Mouse (Mus musculus) lung, postnatal 14 days (tissue): ENCODE measurements around the gene Atp6v1e1.
"Not testable (repeated sequence)": the region's sequence is repeated elsewhere in the genome, so short reads cannot be mapped to it uniquely, and the experiment has no call there.

Source experiments
- DNase-seq: peaks from one replicate; pipeline ENCODE4 v3.0.0; 2021

The Atp6v1e1 gene

DNA sequence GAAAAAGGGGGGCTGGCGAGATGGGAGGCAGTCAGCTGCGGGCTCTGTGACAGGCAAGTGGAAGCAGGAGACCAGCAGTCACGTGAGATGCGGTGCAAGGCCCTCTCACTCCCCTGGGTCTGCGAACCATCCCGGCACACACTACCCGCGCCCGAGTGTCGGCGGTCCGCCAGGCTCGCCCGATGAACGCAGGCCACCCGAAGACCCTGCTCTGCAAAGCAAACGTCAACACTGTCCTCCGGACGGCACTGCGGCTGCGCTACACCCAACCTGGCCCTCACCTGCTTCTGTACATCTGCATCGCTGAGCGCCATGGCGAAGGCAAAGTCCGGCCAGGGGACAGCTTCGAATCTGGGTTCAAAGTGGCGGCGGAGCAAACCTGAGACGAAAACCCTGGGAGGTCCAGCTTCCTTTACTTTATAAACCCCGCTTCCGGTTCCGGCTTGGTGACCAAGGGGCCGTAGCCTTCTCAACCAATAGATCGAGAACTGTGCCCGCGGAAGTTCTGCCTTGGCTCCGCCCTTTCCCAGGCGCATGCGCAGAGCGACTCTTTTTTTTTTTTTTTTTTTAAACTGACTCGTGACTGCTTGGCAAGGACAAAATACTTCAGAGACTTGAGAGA is at the start of gene Atp6v1e1:
TSS of gene Atp6v1e1 (minus strand) at position 487 of the 622 bp plus-strand sequence.
- DNase-seq = peak; percentile 91

DNA sequence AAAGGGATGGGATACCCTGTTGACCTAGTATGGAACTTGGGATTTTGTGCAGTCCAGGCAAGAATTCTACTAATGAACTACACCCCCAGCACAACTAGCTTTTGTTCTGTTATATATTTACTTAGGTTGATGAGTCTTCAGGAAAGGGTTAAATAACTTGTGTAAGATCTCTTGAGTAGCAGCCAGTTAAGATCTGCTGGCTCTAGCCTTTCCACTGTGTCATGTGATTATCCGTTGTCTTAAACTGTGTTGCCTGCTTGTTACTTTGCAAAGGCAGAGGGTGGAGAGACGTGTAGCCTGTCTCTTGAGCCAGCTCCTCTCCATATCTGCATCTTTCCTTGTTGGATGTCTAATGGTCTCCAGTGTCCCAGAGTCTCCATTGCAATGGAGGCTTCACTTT is 48.7 kb upstream of the Atp6v1e1 start:
- no peak for DNase-seq

DNA sequence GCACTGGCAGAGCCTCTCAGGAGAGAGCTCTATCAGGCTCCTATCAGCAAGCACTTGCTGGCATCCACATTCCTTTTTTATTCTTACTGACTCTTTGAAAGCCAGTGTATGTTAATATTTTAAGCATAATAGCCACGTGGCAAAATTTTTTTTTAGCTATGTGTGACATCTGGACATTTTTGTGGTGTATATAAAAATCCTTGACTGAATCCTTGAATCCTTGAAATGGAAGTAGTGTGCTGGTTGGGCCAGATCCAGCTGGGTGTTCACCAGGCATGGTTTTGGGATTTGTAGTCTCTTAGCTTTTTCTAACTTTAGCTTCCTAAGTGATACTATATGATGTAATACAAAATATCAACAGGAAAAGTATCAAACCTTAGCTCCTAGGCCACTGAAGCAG is 46.2 kb upstream of the Atp6v1e1 start:
- DNase-seq = no peak

DNA sequence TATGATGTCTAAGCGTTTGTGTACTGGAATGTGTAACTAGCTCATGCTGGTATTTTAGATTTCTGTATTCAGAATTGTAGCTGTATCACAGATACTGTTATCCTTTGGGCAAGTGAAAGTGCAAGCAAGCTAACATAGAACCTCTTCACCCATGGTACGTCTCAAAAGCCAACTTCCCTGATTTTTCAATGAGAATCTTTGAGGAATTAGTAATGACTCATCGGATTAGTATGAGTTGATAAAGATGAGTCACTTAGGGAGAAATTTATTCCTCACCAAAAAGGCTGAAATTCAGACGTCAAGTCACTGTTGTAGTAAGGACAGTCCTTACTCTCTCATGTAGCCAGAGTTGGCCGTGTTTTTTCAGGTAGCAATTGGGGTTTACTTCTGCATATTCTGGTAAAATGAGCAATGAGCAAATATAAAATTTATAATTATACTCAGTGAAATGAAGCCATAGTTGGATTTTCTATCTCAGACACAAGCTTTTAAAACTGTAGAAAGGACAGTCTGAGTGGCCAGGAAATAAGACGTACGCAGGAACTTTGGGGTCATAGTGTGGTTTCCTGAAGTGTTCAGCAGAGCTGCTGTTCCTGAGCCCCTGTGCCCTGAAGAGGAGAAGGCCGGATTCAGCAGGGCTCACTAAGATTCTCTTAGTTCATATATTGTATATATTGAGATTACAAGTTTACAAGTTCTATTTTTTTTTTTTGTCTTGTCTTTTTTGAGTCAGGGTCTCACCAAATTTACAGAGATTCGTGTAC is 43.6 kb upstream of the Atp6v1e1 start:
- DNase-seq = no peak

DNA sequence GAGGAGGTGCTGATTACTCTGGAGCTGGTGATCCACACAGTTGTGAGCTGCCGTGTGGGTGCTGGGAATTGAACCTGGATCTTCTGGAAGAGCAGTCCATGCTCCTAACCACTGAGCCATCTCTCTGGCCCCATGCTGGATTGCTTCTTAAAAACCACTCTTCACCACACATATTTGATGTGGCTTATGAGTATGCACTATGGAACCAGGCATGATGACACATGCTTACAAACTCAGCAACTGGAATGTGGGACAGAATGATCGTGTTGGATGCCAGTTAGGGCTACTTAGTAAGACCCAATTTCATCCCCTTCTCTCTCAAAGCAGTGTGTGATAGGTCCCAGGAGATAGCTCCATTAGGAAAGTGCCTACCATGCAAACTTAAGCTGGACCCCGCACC is 37.5 kb upstream of the Atp6v1e1 start:
- DNase-seq = no peak

DNA sequence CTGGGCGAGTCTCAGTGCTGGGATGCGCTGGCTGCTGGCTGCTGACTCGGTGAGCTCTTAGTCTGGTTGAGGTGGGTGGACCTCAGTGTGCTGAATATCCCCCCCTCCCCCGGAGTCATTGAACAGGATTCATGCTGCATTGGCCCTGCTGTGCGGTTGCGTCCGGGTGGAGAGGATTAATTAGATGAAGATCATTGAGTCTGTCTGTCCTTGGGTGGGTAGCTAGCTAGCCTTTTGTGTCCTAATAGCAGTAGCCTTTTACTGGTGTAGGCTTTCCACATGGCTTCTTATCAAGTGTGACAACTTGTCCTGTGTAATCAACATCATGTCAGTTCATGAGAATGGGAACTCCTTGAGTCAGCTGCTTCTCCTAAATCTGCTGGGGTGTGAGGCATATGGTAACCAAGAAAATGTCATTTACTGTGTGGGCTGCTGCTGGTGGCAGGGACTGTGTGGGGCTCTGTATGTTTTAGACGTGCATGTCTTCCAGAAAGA is 35.7 kb upstream of the Atp6v1e1 start:
- DNase-seq = no peak

DNA sequence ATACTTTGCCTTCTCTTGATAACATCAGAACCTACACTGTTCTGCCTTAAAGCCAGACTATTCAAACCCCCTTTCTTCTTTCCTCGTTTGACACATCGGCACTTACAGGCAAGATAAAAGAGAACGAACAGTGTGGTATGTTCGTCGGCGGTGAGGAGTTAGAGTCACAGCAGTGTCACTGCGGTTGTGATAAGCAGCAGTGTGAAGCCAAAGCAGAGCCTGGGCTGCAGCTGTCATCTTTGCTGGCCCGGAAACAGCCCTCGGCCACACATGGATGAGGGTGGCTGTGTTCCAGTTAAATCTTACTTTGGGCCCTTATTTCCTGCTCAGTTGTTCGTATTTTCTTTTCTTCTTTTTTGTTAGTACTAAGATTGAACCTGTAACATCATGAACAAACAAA is 31.8 kb upstream of the Atp6v1e1 start:
- DNase-seq = no peak

DNA sequence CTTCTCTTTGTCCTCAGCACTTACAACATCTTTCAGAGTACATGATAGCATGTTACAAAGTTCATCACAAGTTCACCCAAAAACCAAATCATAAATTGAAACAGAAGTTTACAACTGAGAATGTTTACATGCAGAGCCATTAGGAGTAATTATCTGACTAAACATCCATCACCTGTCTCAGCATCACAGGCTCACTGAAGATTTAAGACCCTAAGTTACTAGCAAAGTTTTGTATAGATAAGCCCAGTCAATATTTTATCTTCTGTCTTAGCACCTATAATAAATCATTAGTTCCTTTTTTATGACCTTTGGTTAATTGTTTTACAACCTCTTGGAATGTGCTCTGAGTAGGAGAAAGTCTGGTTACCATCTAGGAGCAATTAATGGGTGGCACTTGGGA is 28.1 kb upstream of the Atp6v1e1 start:
- DNase-seq = not testable (repeated sequence)

DNA sequence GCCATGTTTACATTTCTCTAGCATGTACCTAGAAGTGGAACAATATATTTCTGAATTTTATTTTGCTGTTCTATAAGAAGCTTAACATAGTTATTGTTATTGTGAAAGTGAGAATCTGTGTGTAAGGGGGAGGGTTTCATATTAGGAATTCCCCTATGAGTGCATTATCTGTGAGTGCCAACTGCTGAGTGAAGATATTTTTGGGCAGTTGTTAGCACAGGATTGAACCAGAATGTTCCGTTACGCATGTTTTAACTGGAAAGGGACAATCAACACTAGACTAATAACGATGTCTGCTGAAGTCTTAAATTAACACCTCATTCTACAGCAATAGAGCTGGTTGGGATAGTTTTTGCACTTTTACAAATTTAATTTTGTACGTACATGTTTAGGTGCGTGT is 19.2 kb upstream of the Atp6v1e1 start:
- DNase-seq = no peak

DNA sequence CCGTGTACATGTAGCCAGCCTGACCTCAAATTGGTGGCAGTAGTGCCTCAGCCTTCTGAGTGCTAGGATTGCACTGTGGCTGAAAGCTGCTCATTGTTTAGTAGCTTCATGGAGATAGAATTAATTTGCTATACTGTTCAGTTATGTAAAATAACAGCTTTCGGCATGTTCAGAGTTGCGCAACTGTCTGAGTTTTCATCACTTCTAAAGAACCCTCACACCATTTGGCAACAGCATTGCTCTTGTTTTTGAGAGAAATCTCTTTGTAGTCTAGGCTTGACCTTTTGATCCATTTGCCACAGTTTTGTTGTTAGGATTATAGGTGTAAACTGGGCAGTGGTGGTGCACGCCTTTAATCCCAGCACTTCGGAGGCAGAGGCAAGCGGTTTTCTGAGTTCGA is 17.7 kb upstream of the Atp6v1e1 start:
- no peak for DNase-seq

DNA sequence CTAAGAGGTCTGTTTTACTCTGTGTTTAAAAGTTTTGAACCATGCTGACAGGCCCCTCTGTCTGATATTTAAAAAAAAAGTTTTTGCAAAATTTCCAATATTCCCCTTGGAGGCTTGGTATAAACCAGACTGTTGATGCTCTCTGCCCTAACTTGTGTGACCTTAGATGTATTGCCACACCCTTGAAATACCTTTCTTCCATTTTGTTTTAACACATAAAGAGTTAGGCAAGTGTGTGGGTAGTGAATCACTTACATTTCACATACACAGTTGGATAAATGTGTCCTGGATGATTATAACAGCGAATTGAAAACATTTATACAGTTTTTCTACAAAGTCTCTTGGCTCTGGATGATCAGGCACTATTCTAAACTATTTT is 14.5 kb upstream of the Atp6v1e1 start:
- no peak for DNase-seq

DNA sequence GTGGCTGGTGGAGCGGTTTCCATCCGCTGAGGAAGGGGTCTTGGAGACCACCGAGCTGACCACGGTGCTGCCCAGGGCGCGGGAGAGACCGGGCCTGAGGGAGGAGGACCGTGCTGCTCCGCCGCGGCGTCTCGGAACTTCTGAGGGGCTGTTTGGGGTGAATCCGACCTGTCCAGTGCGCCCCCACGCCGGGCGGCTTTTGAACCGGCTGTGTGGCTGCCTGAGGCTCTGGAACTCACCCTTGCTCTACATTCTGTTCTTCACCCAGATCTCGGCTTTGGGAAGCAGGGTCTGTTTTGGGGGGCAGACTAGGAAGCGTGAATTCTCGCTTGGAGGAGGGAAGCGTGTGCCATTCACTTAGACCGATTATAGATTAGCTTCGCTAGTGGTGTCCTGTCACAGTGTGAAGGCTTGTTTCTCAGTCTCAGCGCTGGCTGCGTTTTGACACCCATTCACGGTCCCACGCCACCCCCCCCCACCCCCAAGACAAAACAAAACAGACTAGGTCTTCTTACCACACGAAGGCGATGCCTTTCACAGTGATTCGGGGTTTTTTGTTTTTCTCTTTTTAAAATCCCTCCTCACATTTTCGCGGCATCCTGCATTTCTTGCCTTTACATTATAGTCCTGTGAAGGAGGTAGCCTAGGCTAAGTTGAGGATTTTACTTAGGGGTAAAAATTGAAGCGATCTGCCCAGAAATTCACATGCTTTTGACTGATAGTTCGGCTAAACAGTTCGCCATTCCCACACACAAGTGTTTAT is 14.0 kb upstream of the Atp6v1e1 start:
- DNase-seq = no peak

DNA sequence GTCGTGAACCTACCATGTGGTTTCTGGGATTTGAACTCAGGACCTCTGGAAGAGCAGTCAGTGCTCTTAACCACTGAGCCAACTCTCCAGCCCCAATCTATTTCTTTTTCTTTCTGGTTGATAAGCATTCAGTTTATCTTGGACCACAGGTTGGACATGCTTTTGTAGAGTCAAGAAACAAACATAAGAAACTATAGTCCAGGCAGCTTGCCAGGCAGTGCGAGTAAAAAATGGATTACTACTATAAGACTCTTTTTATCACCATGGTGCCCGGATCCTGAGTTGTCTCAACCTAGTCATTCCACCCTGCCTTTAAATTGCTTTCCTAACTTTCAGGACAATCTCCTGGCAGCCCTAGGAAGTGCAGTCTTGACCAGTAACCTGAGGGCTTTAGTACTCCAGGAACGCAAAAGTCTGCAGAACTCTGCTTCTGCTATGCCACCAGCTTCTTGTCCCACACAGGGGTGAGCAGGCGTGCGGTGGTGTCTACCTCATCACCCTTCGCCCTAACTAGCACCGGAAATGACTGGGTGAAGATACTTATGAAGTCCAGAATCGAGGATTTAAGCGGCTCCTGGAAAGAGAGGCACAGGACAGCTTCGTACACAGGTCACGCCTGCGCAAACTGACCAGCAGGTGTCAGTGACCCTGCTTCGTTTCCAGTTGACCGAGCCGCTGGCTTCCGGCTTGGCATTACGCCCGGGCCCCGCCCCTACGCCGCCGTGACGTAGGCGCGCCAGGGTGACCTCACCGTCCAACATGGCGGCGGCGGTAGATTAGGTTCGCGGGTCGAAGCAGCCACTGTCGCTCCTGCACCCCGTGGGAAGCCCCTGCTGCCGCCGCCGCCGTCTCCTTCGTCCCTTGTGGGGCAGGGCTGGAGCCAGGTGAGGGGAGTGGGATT is 13.1 kb upstream of the Atp6v1e1 start, which contains the start of gene Bcl2l13:
TSS of gene Bcl2l13 (plus strand) at position 739 of the 901 bp plus-strand sequence.
- peak; percentile 98 for DNase-seq

DNA sequence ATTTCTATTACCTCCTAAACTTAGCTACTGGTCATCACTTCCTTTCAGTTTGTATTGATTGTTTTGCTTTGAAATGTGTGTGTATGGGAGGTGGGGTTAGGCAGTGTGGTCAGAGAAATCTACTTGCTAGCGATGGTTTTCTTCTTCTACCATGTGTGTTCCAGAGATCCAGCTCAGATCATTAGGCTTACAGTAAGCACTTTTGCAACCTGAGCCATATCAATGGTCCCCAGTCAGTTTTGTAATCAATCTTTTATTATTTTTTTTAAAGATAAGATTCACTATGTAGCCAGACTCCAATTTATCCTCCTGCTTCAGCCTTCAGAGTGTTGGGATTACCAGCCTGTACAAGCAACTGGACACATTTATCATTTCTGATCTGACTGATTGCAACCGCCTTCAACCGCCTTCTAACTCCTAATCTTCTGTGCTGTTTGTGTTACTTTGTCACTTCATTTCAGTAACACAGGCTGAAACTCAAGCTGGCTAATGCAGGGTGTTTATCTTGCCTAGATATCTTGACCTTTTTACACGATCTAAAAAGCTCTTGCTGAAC is 12.3 kb upstream of the Atp6v1e1 start:
- no peak for DNase-seq

DNA sequence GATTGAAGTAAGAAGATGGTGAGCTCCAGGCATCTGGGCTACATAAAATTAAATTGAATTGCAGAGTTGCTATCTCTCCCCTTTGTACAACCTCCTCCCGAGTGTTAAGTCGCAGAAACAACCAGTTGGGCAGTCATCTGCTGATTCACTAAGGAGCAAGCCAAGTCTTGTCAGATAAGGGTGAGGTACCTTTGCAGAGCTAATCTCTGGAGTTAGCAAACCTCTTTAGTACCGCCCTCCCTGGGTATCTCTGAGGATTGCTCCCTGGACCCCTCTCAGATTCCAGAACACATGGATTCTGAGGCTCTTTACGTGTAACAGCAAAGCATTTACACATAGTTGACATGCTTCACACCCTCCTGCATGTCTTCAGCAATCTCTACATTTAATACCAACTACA is 9.5 kb upstream of the Atp6v1e1 start:
- no peak for DNase-seq

DNA sequence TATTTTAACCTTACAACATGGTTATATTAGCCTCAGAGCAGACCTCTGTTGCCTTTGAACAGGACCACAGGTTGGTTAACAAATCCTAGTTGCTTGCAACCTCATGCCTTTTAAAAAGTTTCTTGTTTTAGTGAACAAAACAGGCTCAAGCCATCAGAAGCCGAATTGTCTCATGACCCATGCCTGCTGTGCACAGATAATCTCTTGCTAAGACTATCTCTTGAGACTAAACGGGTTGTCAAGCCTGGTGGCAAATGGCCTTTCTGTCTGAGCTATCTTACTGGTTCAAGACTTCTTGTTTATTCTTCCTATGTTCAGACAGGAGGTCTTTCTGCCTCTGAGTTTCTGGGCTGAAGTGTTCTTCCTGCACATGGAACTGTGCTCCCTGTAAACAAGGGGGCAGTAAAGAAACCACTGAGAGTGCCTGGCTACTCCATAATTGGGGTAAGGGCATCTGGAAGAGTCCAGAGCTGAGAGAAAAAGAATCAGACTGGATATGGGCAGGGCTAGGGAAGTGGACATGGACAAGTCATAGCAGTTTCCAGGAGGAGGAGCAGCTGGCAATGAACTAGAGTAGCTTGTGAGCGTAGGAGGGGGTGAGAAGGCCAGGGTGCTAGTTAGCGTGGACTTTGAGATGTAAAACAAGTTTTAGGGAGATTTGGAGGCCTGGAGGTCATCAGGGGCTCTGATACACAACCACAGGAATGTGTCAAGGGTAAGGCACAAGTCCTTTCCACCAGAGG is 8.4 kb upstream of the Atp6v1e1 start:
- no peak for DNase-seq

DNA sequence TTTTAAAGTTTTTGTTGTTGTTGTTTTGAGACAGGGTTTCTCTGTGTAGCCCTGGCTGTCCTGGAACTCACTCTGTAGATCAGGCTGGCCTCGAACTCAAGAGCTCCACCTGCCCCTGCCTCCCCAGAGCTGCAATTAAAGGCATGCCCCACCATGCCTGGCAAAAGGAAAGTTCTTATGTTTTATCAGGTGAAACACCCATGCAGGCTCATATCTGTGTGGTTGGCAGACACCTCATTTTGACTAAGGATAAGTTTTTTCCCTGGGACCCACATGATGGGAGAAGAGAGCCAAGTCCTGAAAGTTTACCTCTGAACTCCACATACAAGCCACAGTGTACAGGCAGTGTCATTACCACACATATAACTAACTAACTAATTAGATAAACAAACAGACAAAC is 7.5 kb upstream of the Atp6v1e1 start:
- DNase-seq = no peak

DNA sequence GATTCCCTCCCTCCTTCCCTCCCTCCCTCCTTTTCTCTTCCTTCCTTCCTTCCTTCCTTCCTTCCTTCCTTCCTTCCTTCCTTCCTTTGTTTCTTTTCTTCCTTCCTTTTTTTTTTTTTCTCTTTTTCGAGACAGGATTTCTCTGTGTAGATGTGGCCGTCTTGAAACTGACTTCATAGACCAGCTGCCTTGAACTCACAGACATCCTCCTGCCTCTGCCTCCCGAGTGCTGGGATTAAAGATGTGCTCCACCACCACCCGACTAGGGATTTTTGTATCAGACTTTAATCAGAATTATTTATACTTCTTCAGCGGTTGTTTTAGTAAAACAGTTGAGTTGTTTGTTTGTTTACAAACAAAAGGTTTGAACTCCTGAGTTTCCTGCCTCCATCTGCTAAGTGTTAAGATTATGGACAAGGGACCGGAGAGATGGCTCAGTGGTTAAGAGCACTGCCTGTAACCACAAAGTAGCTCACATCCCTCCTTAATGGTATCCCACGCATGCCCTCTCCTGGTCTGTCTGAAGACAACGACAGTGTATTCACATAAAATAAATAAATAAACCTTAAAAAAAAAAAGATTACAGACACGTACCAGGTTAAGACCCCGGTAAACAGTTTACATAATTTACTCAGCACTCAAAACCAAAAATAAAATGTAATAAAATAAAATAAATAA is 483 bp upstream of the Atp6v1e1 start:
- peak; percentile 16 for DNase-seq

DNA sequence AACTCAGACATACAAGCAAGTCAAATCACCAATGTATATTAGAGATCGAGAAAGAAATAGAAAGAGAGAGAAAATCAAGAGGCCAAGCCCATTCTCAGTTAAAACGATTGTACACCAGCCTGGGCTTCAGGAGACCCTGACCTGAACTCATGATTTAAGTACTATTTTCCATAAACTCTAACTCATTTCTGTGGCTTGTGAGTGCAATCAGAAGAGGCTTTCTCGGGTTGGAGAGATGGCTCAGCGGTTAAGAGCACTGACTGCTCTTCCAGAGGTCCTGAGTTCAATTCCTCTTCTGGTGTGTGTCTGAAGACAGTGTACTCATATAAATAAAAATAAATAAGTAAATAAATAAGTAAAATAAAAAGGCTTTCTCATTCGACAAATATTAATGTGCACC is 878 bp downstream of the Atp6v1e1 start:
- no peak for DNase-seq

DNA sequence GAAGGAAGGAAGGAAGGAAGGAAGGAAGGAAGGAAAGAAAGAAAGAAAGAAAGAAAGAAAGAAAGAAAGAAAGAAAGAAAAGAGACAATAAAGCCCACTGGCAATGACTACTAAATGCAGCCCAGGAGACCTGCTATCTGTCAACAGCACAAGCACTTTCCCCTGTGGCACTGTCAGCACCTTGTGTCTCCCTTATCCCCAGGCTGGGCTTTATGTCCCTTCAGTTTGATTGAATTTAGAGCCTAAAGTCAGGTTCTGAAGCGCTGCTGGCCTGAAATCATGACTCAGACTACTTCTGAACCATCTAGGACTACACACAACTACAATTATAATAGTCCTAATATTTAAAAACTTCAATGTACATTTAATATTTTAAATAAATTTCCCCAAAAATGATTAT is 1.7 kb downstream of the Atp6v1e1 start:
- no peak for DNase-seq

DNA sequence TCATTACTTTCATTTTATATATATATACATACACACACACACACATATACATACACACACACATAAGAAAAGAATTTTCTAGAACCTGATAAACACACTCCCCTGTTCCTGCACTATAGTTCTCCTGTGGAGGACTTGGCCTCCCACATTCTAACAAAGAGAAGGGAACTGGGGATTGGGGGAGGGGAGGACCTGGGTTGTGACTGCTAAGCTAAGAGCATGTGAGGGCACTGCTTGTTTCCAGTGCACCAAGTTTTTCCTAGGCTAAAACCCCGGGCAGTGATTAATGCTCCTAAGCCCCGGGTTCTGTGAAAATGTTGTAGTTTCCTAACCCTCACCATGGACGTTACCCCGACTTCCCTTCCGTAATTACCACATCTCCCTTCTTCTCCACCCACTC is 2.4 kb downstream of the Atp6v1e1 start:
- DNase-seq = peak; percentile 4
